Mouse (Mus musculus) ES-Bruce4 (cell line): Measurements from ENCODE around the gene Grm8. TPM values are rescaled to one million over a fixed set of nuclear protein-coding genes. Genes with fewer than 3 reads are reported as not detected.

ENCODE experiments used
- H3K27ac ChIP-seq: 2 replicates; pipeline ENCODE4 v1.5.1; 2012; ENCODE audit warnings: low read length, inconsistent platforms; ENCODE audit not compliant: insufficient read depth
- H3K27me3 ChIP-seq: 2 replicates; pipeline ENCODE4 v1.6.1; 2012; ENCODE audit warnings: mild to moderate bottlenecking, low read length, inconsistent platforms; ENCODE audit not compliant: control insufficient read depth, poor library complexity, insufficient read depth, severe bottlenecking
- H3K36me3 ChIP-seq: 2 replicates; pipeline ENCODE4 v1.6.1; 2012; ENCODE audit warnings: inconsistent platforms, mild to moderate bottlenecking, low read length, moderate library complexity; ENCODE audit not compliant: control insufficient read depth, poor library complexity, insufficient read depth, severe bottlenecking
- H3K4me1 ChIP-seq: one replicate; pipeline ENCODE4 v1.8.1; 2011; ENCODE audit warnings: low read length; ENCODE audit not compliant: control insufficient read depth, insufficient read depth
- H3K4me3 ChIP-seq: 2 replicates; pipeline ENCODE4 v1.5.1; 2011; ENCODE audit warnings: low read depth, mild to moderate bottlenecking, low read length
- H3K9ac ChIP-seq: 2 replicates; pipeline ENCODE4 v1.6.1; 2012; ENCODE audit warnings: low read depth, mild to moderate bottlenecking, inconsistent platforms; ENCODE audit not compliant: poor library complexity, severe bottlenecking
- H3K9me3 ChIP-seq: replicated peaks from 2 replicates; pipeline ENCODE4 v1.6.1; 2012; ENCODE audit warnings: mild to moderate bottlenecking, low read length, inconsistent platforms; ENCODE audit not compliant: control insufficient read depth, poor library complexity, insufficient read depth, severe bottlenecking
- CTCF ChIP-seq: IDR thresholded peaks from one replicate; pipeline ENCODE4 v1.8.1; 2011; ENCODE audit warnings: low read depth, low read length
- EP300 ChIP-seq: IDR thresholded peaks from 2 replicates; pipeline ENCODE4 v1.6.1; 2011; ENCODE audit warnings: low read depth, low read length; ENCODE audit not compliant: insufficient read depth
- POLR2A ChIP-seq: IDR thresholded peaks from one replicate; pipeline ENCODE4 v1.8.1; 2011; ENCODE audit warnings: low read length; ENCODE audit not compliant: insufficient read depth
- polyA plus RNA-seq: library from polyadenylated mRNA; stranded (reverse); fragments of >200 nt; gene quantifications from 2 replicates; pipeline ENCODE4 v1.2.4, GENCODE M21; 2011; ENCODE audit warnings: low read depth; ENCODE audit not compliant: missing spikeins, insufficient read depth, insufficient read length

The Grm8 gene
- polyA plus RNA-seq, 1 experiment, result 1.9 TPM

DNA sequence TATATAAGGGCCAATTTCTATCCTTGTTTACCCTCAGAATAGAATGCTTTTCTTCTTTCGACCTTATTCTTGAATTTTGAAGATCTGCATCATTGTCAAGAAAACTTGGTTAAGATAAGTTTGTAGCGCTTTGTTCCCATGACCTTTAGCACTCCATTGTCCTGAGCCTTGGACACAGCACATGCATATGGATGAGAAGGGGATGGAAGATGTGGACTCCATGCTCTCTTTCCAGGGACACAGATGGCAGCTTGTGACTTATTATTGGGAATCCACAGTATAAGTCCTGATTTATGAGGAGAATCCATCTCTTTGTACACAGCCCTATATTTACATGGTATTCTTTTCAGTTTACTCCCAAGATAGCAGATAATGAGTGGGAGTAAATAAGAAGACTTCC, 554.5 kb downstream of the Grm8 start:
- no peaks in the 10 kb centered on the region for H3K4me1 ChIP-seq
- no peaks in the 10 kb centered on the region for H3K27me3 ChIP-seq
- no peak overlapping the region for H3K9ac ChIP-seq
- TF ChIP-seq EP300, result no peak
- no peak for TF ChIP-seq CTCF
- TF ChIP-seq POLR2A, result no peak
- no peaks in the 10 kb centered on the region for H3K9me3 ChIP-seq
- no peak overlapping the region for H3K27ac ChIP-seq
- H3K4me3 ChIP-seq, result no peak overlapping the region
- no peaks in the 10 kb centered on the region for H3K36me3 ChIP-seq

DNA sequence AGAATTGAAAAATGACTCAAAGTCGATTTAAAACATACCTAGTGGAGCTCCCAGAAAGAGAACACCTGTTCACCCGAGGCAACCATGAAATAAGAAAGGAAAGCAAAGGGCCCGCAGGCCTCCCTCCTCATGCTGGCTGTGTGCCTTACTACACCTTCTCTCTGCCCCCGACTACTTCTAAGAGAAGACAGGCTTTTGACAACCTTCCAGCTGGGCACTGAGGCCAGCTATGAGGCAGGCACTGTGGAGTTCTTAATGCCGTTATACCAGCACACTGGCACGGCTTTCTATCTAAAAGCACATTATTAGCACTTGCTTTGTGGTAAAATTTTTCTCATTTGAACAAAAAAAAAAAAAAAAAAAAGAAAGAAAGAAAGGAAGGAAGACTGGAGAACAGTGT, 589.5 kb downstream of the Grm8 start:
- H3K9me3 ChIP-seq, result no peaks in the 10 kb centered on the region
- H3K36me3 ChIP-seq, result no peaks in the 10 kb centered on the region
- no peak overlapping the region for H3K9ac ChIP-seq
- no peak overlapping the region for H3K4me3 ChIP-seq
- H3K27ac ChIP-seq, result no peak overlapping the region
- H3K27me3 ChIP-seq, result no peaks in the 10 kb centered on the region
- TF ChIP-seq CTCF, result no peak
- TF ChIP-seq POLR2A, result no peak
- TF ChIP-seq EP300, result no peak
- H3K4me1 ChIP-seq, result no peaks in the 10 kb centered on the region

DNA sequence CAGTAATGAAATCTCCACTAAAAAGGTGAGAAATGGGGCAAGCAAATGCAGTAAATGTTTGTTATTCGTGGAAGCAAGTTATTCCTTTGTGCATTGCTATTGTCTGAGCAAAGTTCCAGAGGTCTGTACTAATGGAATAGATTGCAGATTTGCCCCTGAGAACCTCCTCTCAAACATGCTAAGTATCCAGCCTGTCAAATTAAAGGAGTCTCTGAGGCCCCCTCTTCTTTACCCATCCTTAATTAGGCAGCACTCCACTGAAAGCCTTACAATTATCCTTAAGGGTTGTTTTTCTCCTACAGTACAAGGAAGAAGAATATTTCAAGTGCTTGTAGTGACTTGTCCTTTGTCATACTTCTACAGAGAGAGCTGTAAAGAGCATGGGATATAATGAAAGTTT, 617.4 kb downstream of the Grm8 start:
- H3K36me3 ChIP-seq, result no peaks in the 10 kb centered on the region
- H3K27me3 ChIP-seq, result no peaks in the 10 kb centered on the region
- no peak overlapping the region for H3K27ac ChIP-seq
- no peak for TF ChIP-seq POLR2A
- no peak overlapping the region for H3K4me3 ChIP-seq
- H3K9me3 ChIP-seq, result no peaks in the 10 kb centered on the region
- no peaks in the 10 kb centered on the region for H3K4me1 ChIP-seq
- H3K9ac ChIP-seq, result no peak overlapping the region

DNA sequence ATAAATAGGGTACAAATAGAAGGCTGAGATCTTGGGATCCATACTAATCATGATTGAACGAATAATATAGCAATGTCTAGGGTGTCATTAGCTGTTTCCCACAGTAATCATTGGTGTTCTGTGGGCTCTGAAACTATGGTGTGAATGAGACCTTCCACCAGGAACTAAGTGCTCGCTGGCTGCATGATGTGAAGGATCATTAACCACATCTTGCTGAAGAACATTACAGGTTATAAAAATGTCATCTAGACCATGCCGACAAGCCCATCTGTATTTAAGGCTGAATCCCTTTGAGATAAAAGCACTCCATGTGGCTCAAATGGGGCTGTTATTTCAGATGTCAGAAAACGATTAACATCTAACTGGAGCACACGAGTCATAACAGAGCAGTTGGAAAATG, 674.0 kb downstream of the Grm8 start:
- H3K4me3 ChIP-seq, result no peak overlapping the region
- H3K27ac ChIP-seq, result no peak overlapping the region
- no peaks in the 10 kb centered on the region for H3K27me3 ChIP-seq
- H3K9me3 ChIP-seq, result no peaks in the 10 kb centered on the region
- H3K36me3 ChIP-seq, result no peaks in the 10 kb centered on the region
- no peaks in the 10 kb centered on the region for H3K4me1 ChIP-seq
- no peak overlapping the region for H3K9ac ChIP-seq
- TF ChIP-seq CTCF, result no peak
- no peak for TF ChIP-seq EP300
- no peak for TF ChIP-seq POLR2A

DNA sequence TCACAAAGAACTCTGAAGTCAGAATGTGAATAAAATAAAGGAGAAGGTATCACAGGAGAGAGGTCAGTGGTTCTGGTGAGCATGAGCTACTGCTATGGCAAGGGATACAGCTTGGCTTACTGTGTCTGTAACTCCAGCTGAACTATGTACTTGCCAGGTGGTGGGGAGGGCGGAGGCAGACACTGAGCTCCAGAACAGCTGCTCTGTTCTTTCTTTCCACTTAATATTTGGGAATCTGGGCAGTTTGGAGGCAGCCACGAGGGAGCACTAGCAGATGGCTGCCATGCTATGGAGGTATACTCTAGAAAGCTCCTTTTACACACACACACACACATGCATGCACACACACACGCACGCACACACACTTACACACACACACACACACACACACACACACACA, 726.5 kb downstream of the Grm8 start:
- H3K4me1 ChIP-seq, result no peaks in the 10 kb centered on the region
- no peak overlapping the region for H3K27ac ChIP-seq
- TF ChIP-seq POLR2A (no peak), EP300 (no peak), CTCF (no peak)
- H3K9me3 ChIP-seq, result no peaks in the 10 kb centered on the region
- H3K27me3 ChIP-seq, result no peaks in the 10 kb centered on the region
- H3K4me3 ChIP-seq, result no peak overlapping the region
- no peak overlapping the region for H3K9ac ChIP-seq
- H3K36me3 ChIP-seq, result no peaks in the 10 kb centered on the region

DNA sequence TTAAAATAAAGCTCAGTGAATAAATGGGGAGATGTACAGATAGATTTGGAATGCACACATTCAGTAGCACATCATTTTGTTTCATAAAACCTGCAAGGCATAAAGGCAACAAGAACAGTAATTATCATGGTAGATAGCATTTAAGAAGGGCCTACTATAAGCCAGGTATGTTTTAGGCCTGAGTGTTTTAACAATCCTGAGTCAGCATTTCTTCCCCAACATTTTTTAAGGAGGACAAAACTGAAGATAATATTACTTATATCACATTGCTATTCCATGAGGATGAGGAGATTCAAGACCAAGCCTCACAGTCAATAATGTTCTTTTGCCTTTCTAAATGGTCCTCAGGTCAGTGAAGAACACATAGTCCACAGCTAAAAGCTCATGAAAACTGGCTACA, 762.6 kb downstream of the Grm8 start:
- no peaks in the 10 kb centered on the region for H3K9me3 ChIP-seq
- no peak for TF ChIP-seq EP300
- TF ChIP-seq CTCF, result no peak
- TF ChIP-seq POLR2A, result no peak

DNA sequence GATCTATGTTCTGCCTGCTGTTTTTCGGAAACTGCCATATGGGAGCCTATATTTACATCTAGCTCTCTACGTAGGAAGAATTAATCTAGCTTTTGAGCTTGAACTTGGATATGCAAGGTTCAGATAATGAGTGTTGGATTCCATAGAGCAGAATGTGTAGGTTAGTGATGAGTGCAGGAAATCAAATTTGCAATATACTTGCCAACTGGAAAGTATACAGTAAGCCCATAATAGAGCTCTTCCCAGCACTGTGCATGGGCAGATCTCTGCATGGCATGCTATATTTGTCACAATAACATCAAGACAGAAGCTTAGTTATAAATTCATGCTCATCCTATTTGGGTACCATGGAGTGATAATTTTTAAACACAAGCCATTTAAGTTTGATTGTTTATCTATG, 763.9 kb downstream of the Grm8 start:
- TF ChIP-seq EP300, result no peak
- TF ChIP-seq CTCF, result no peak
- TF ChIP-seq POLR2A, result no peak
- Histone ChIP-seq H3K27me3 (no peaks in the 10 kb centered on the region), H3K9me3 (no peaks in the 10 kb centered on the region), H3K27ac (no peak overlapping the region), H3K9ac (no peak overlapping the region), H3K36me3 (no peaks in the 10 kb centered on the region), H3K4me3 (no peak overlapping the region), H3K4me1 (no peaks in the 10 kb centered on the region)

More for the DNA sequence above, 762.6 kb downstream of the Grm8 start:
- no peaks in the 10 kb centered on the region for H3K27me3 ChIP-seq
- no peak overlapping the region for H3K27ac ChIP-seq
- no peak overlapping the region for H3K9ac ChIP-seq
- no peaks in the 10 kb centered on the region for H3K4me1 ChIP-seq
- no peak overlapping the region for H3K4me3 ChIP-seq
- no peaks in the 10 kb centered on the region for H3K36me3 ChIP-seq
